Mouse (Mus musculus) regulatory T cell (primary cell): ENCODE results near the gene Tmem248.

ENCODE experiments used
- in situ Hi-C: fragments of 300-600 bp; cut with MboI, MseI; formaldehyde crosslinking; loops from one replicate; pipeline ENCODE4 v1.15.1; 2025; ENCODE audit warnings: high pct_unique_total_duplicates

Tmem248 gene

GRCm38 (mm10) chr5:130203948-130204347 is 12.9 kb upstream of the Tmem248 start:
- in situ Hi-C loops = no loop called here

- in situ Hi-C loops = no loop called here
Measured at GRCm38 (mm10) chr5:130204560-130204959, 12.3 kb upstream of the Tmem248 start.

DNA sequence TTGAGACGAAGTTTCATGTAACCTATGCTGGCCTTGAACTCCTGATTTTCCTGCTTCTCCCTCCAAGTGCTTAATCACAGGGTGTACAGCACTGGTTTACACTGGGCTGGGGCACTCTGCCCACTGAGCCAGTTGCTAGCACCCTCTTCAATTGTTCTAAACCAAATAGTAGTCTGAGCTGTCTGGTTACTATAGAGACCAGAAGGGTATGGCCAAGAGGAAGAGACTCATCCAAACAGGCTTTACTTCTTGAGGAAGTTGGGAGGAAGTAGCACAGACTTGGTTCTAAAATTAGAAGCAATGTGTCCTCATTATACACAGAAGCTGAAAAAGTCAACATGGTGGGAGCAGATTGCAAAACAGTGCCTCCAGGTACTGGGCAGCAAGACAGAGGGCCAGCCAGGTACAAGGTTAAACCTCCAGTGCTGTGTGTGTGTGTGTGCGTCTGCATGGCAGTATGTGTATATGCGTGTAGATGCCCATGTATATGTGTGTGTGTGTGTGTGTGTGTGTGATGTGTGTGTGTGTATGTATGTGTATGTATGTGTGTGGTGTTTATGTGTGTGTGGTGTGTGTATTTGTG is 11.3 kb upstream of the Tmem248 start:
- in situ Hi-C loops = no loop called here

DNA sequence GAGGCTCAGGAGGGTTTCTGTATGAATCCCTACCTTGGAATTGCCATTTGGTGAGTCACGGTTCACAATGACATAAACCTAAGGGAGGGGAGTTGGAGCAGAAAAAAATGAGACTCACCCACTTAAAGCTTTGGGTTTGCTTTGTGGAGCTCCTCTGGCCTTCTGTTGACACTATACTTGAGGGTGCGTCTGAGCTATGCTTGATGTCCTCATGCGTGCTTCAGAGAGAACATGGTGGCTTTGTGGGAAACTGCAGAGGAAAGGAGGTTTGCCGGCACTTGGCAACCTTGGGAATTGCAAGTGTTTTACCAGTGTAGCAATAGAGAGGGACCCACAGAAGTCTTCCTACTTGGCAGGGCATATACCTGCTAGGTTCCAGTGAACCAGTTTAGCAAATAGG is 9.6 kb upstream of the Tmem248 start:
- in situ Hi-C loops = no loop called here

GRCm38 (mm10) chr5:130212956-130213355 is 3.9 kb upstream of the Tmem248 start:
- in situ Hi-C loops = no loop called here

GRCm38 (mm10) chr5:130217406-130217805 is 525 bp downstream of the Tmem248 start:
- in situ Hi-C loops = no loop called here

- in situ Hi-C loops = no loop called here
Measured at GRCm38 (mm10) chr5:130218336-130218735, 1.5 kb downstream of the Tmem248 start.

- in situ Hi-C loops = no loop called here
Measured at GRCm38 (mm10) chr5:130221316-130221715, 4.4 kb downstream of the Tmem248 start.

DNA sequence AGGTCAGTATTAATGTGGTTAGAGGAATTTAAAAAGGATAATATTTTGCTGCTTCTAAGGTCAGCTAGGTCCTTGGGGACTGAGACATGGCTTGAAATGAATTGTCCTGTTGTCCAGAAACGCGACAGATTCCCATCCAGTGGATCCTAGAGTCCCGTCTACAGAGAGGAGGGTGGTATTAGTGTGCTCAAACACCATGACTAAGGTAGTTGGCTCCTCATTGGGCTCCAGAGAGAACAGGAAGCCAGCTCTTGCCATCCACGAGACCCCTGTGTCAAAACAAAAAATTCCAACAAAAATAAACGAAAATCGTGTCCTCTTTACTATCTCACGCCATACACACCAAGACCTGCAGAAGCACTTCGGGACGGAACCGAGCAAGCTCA is 4.9 kb downstream of the Tmem248 start:
- in situ Hi-C loops = no loop called here

- in situ Hi-C loops = no loop called here
Measured at GRCm38 (mm10) chr5:130222146-130223004, 5.5 kb downstream of the Tmem248 start.

GRCm38 (mm10) chr5:130226790-130227189 is 9.9 kb downstream of the Tmem248 start:
- in situ Hi-C loops = no loop called here

DNA sequence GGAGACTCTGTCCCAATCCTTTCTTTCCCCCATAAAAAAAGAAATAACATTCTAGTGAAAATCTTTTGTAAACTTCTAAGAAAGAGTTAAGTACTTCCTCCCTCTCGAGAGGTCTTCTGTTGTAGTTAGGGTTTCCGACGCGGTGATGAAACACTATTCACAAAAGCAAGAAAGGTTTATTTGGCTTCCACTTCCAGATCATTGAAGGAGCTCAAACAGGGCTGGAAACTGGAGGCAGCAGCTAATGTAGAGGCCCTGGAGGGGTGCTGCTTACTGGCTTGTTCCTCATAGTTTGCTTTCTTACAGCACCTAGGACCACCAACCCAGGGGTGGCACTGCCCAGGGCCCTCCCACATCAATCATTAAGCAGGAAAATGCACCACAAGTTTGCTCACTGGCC is 11.2 kb downstream of the Tmem248 start:
- in situ Hi-C loops = no loop called here

- in situ Hi-C loops = loop anchor here (5.0 kb wide), 1 partner anchor 444 kb away; no protein-coding TSS in a partner anchor
Measured at GRCm38 (mm10) chr5:130236302-130236701, 19.4 kb downstream of the Tmem248 start.

GRCm38 (mm10) chr5:130239236-130239635 is 22.4 kb downstream of the Tmem248 start:
- in situ Hi-C loops = loop anchor here (5.0 kb wide), 1 partner anchor 447 kb away; no protein-coding TSS in a partner anchor

DNA sequence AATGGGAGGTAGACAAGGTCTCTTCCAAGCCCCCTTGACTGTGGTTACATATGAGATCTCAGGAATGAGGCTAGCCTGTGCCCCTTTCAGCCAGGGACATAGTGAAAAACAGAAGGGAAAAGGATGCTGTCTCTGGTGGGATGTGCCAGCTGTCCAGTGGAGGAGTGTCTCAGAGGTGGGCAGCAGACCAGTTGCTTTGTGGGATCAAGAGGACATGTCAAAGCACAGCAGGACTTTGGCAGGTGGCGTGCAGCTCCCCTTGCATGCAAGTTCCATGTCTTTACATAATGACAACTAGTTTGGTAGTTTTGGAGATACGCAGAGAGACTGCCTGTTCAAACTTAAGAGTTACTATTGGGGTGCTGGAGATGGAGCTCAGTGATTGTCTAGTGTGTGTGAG is 23.0 kb downstream of the Tmem248 start:
- in situ Hi-C loops = loop anchor here (5.0 kb wide), 1 partner anchor 448 kb away; no protein-coding TSS in a partner anchor

DNA sequence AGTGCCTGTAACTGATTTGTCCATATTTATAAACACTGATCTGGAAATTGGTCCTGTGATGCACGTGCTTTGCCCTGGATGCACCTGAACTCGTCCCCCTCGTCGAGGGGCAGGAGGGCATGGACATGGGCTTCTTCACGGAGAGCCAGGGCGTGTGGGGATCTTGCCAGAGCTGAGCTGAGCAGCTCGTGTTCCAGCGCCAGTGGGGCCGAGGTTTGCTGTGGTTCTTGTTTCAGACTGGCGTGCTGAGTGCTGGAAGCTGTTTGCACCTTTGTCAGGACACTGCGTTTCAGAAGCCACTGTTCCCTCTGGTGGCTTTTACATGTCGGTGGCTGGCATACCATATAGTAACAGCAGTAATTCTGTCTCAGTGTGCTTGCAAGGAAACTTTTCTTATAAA is 24.5 kb downstream of the Tmem248 start:
- in situ Hi-C loops = no loop called here

GRCm38 (mm10) chr5:130247823-130248222 is 30.9 kb downstream of the Tmem248 start:
- in situ Hi-C loops = no loop called here

DNA sequence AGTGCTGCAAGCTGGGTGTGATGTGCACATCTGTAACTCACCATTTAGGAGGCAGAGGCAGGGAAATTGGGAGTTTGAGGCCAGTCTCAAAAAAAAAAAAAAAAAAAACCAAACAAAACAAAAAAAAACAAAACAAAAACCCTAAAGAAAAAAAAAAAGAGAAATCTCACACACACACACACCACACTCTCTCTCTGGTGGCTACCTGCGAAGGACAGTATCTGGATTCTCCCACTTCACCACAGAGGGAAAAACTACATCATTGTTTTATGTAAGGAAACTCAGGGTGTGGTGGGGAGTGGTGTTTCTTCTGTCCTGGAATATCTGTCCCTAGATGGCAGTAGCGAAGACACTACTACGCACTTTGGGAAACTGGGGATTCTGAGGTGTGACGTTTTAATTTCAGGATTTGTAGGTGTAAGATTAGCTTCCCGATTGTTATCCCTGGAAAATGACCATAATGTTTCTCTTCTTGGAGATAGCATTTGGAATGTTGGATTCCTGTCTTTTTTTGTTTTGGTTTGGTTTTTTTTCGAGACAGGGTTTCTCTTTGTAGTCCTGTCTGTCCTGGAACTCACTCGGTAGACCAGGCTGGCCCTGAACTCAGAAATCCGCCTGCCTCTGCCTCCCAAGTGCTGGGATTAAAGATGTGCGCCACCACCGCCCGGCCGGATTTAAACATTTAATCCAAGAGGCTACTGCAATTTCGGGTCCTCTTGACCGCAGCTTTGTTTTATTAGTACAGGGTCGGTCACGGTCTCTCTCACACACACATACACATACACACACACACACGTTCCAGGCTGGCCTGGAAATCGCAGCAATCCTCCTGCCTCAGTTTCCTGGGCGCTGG is 37.5 kb downstream of the Tmem248 start:
- in situ Hi-C loops = loop anchor here (25.0 kb wide), 2 partner anchors 767 to 1242 kb away; partner anchors contain the start of genes Ran and Stx2

- in situ Hi-C loops = loop anchor here (25.0 kb wide), 2 partner anchors 768 to 1243 kb away; partner anchors contain the start of genes Ran and Stx2
Measured at GRCm38 (mm10) chr5:130255017-130255720, 38.3 kb downstream of the Tmem248 start, which contains the start of the genes Sbds and Tyw1. TSS of gene Sbds (minus strand) at chr5:130255530. TSS of gene Tyw1 (plus strand) at chr5:130255619.

- in situ Hi-C loops = loop anchor here (25.0 kb wide), 2 partner anchors 769 to 1244 kb away; partner anchors contain the start of genes Ran and Stx2
Measured at GRCm38 (mm10) chr5:130255799-130256525, 39.1 kb downstream of the Tmem248 start.
